Mouse (Mus musculus): ENCODE results near the gene Sec24a. TPM values are rescaled to one million over a fixed set of nuclear protein-coding genes. Genes with fewer than 3 reads are reported as not detected.

Gene Sec24a
- polyA plus RNA-seq, 1 experiment = 11.0 TPM

GRCm38 (mm10) chr11:51650261-51650660 is 113.2 kb downstream of the Sec24a start:
- WGBS = 1% methylated on average over 30 of the region's 30 CpGs
- Histone ChIP-seq H3K27me3 (ENCODE audit: control insufficient read depth, insufficient read depth, low read length) (no peaks in the 10 kb centered on the region), H3K27ac (ENCODE audit: insufficient read depth, low read length) (no peak overlapping the region), H3K4me1 (ENCODE audit: control insufficient read depth, insufficient read depth, low read length) (0 out of 2 replicates have a peak, but pooled peaks cover 3% of the 10 kb centered on the region), H3K4me3 (replicated peaks; ENCODE audit: insufficient read depth, low read depth, low read length) (peak overlapping the region; percentile 51)
- no peak for DNase-seq
- TF ChIP-seq CTCF (IDR thresholded peaks at IDR 0.05; ENCODE audit: borderline replicate concordance, insufficient read depth, low read depth, low read length) (no peak), POLR2A (IDR thresholded peaks at IDR 0.05; ENCODE audit: borderline replicate concordance, insufficient read depth, low read length) (no peak)

GRCm38 (mm10) chr11:51649889-51650199 is 113.6 kb downstream of the Sec24a start:
- TF ChIP-seq POLR2A (IDR thresholded peaks at IDR 0.05; ENCODE audit: borderline replicate concordance, insufficient read depth, low read length) (no peak), CTCF (IDR thresholded peaks at IDR 0.05; ENCODE audit: borderline replicate concordance, insufficient read depth, low read depth, low read length) (no peak)
- Histone ChIP-seq H3K27ac (ENCODE audit: insufficient read depth, low read length) (no peak overlapping the region), H3K4me3 (replicated peaks; ENCODE audit: insufficient read depth, low read depth, low read length) (peak overlapping the region; percentile 51), H3K27me3 (ENCODE audit: control insufficient read depth, insufficient read depth, low read length) (no peaks in the 10 kb centered on the region), H3K4me1 (ENCODE audit: control insufficient read depth, insufficient read depth, low read length) (0 out of 2 replicates have a peak, but pooled peaks cover 3% of the 10 kb centered on the region)
- 28% methylated on average over 7 of the region's 7 CpGs for WGBS
- DNase-seq = no peak

- Histone ChIP-seq H3K4me1 (ENCODE audit: control insufficient read depth, insufficient read depth, low read length) (0 out of 2 replicates have a peak, but pooled peaks cover 3% of the 10 kb centered on the region), H3K4me3 (replicated peaks; ENCODE audit: insufficient read depth, low read depth, low read length) (peak overlapping the region; percentile 51), H3K27ac (ENCODE audit: insufficient read depth, low read length) (no peak overlapping the region), H3K27me3 (ENCODE audit: control insufficient read depth, insufficient read depth, low read length) (no peaks in the 10 kb centered on the region)
- WGBS = 60% methylated on average over 11 of the region's 11 CpGs
- DNase-seq = no peak
- TF ChIP-seq CTCF (IDR thresholded peaks at IDR 0.05; ENCODE audit: borderline replicate concordance, insufficient read depth, low read depth, low read length) (no peak), POLR2A (IDR thresholded peaks at IDR 0.05; ENCODE audit: borderline replicate concordance, insufficient read depth, low read length) (no peak)
Measured at GRCm38 (mm10) chr11:51649111-51649888, 114.1 kb downstream of the Sec24a start.

- TF ChIP-seq POLR2A (IDR thresholded peaks at IDR 0.05; ENCODE audit: borderline replicate concordance, insufficient read depth, low read length) = no peak
- no peak for TF ChIP-seq CTCF (IDR thresholded peaks at IDR 0.05; ENCODE audit: borderline replicate concordance, insufficient read depth, low read depth, low read length)
Measured at GRCm38 (mm10) chr11:51648566-51648965, 114.9 kb downstream of the Sec24a start.

GRCm38 (mm10) chr11:51646751-51647667 is 116.4 kb downstream of the Sec24a start:
- Histone ChIP-seq H3K4me1 (ENCODE audit: control insufficient read depth, insufficient read depth, low read length) (0 out of 2 replicates have a peak, but pooled peaks cover 3% of the 10 kb centered on the region), H3K4me3 (replicated peaks; ENCODE audit: insufficient read depth, low read depth, low read length) (no peak overlapping the region), H3K27ac (ENCODE audit: insufficient read depth, low read length) (no peak overlapping the region), H3K27me3 (ENCODE audit: control insufficient read depth, insufficient read depth, low read length) (no peaks in the 10 kb centered on the region)
- TF ChIP-seq CTCF (IDR thresholded peaks at IDR 0.05; ENCODE audit: borderline replicate concordance, insufficient read depth, low read depth, low read length) (no peak), POLR2A (IDR thresholded peaks at IDR 0.05; ENCODE audit: borderline replicate concordance, insufficient read depth, low read length) (no peak)
- 65% methylated on average over 15 of the region's 15 CpGs for WGBS
- no peak for DNase-seq

More at GRCm38 (mm10) chr11:51648566-51648965, 114.9 kb downstream of the Sec24a start:
- no peak overlapping the region for H3K4me3 ChIP-seq (replicated peaks; ENCODE audit: insufficient read depth, low read depth, low read length)
- DNase-seq = no peak
- 0 out of 2 replicates have a peak, but pooled peaks cover 3% of the 10 kb centered on the region for H3K4me1 ChIP-seq (ENCODE audit: control insufficient read depth, insufficient read depth, low read length)
- H3K27ac ChIP-seq (ENCODE audit: insufficient read depth, low read length) = no peak overlapping the region
- no peaks in the 10 kb centered on the region for H3K27me3 ChIP-seq (ENCODE audit: control insufficient read depth, insufficient read depth, low read length)
- 28% methylated on average over 3 of the region's 3 CpGs for WGBS

GRCm38 (mm10) chr11:51646245-51646644 is 117.2 kb downstream of the Sec24a start:
- 64% methylated on average over 7 of the region's 7 CpGs for WGBS
- TF ChIP-seq CTCF (IDR thresholded peaks at IDR 0.05; ENCODE audit: borderline replicate concordance, insufficient read depth, low read depth, low read length) (no peak), POLR2A (IDR thresholded peaks at IDR 0.05; ENCODE audit: borderline replicate concordance, insufficient read depth, low read length) (no peak)
- DNase-seq = no peak
- H3K4me3 ChIP-seq (replicated peaks; ENCODE audit: insufficient read depth, low read depth, low read length) = no peak overlapping the region
- H3K27ac ChIP-seq (ENCODE audit: insufficient read depth, low read length) = no peak overlapping the region
- no peaks in the 10 kb centered on the region for H3K27me3 ChIP-seq (ENCODE audit: control insufficient read depth, insufficient read depth, low read length)
- H3K4me1 ChIP-seq (ENCODE audit: control insufficient read depth, insufficient read depth, low read length) = 0 out of 2 replicates have a peak, but pooled peaks cover 3% of the 10 kb centered on the region

GRCm38 (mm10) chr11:51645293-51645692 is 118.1 kb downstream of the Sec24a start:
- WGBS = 44% methylated on average over 13 of the region's 13 CpGs
- Histone ChIP-seq H3K4me1 (ENCODE audit: control insufficient read depth, insufficient read depth, low read length) (0 out of 2 replicates have a peak, but pooled peaks cover 3% of the 10 kb centered on the region), H3K27me3 (ENCODE audit: control insufficient read depth, insufficient read depth, low read length) (no peaks in the 10 kb centered on the region), H3K27ac (ENCODE audit: insufficient read depth, low read length) (no peak overlapping the region), H3K4me3 (replicated peaks; ENCODE audit: insufficient read depth, low read depth, low read length) (no peak overlapping the region)
- no peak for TF ChIP-seq POLR2A (IDR thresholded peaks at IDR 0.05; ENCODE audit: borderline replicate concordance, insufficient read depth, low read length)
- no peak for TF ChIP-seq CTCF (IDR thresholded peaks at IDR 0.05; ENCODE audit: borderline replicate concordance, insufficient read depth, low read depth, low read length)
- no peak for DNase-seq
